Mouse (Mus musculus) embryonic facial prominence, embryonic 13.5 days (tissue): ENCODE measurements at regions not wholly inside any gene's neighbourhood (a gene's known extent, or its start where the extent isn't known, plus 50 kb on each side); places are given as distances from the start of the nearest gene placed in this dataset.
"Not testable (repeated sequence)": the region's sequence is repeated elsewhere in the genome, so short reads cannot be mapped to it uniquely, and the experiment has no call there.

Source experiments
- ATAC-seq: fragments of 200-750 bp; cut with Nextera tagmentation; 2 replicates; pipeline ENCODE4 v1.8.0; 2017; ENCODE audit warnings: low read depth; ENCODE audit not compliant: insufficient number of reproducible peaks, insufficient read depth, low FRiP score, low TSS enrichment
- H3K27ac ChIP-seq: fragments of 300-500 bp; sonication (generic); 2 replicates; pipeline ENCODE4 v1.5.1; 2015; ENCODE audit warnings: moderate library complexity, mild to moderate bottlenecking, inconsistent platforms
- H3K27me3 ChIP-seq: fragments of 300-500 bp; sonication (generic); 2 replicates; pipeline ENCODE4 v1.6.1; 2015; ENCODE audit warnings: mild to moderate bottlenecking, inconsistent platforms
- H3K36me3 ChIP-seq: fragments of 300-500 bp; sonication (generic); 2 replicates; pipeline ENCODE4 v1.6.1; 2015; ENCODE audit warnings: mild to moderate bottlenecking, inconsistent platforms
- H3K4me1 ChIP-seq: fragments of 300-500 bp; sonication (generic); 2 replicates; pipeline ENCODE4 v1.6.1; 2015; ENCODE audit warnings: inconsistent platforms
- H3K4me2 ChIP-seq: fragments of 300-500 bp; sonication (generic); 2 replicates; pipeline ENCODE4 v1.6.1; 2015; ENCODE audit warnings: moderate library complexity, mild to moderate bottlenecking, inconsistent platforms
- H3K4me3 ChIP-seq: fragments of 300-500 bp; sonication (generic); 2 replicates; pipeline ENCODE4 v1.5.1; 2015; ENCODE audit warnings: mild to moderate bottlenecking, inconsistent platforms
- H3K9ac ChIP-seq: fragments of 300-500 bp; sonication (generic); 2 replicates; pipeline ENCODE4 v1.6.1; 2015; ENCODE audit warnings: mild to moderate bottlenecking, inconsistent platforms
- H3K9me3 ChIP-seq: fragments of 300-500 bp; sonication (generic); 2 replicates; pipeline ENCODE4 v1.6.1; 2016; ENCODE audit warnings: inconsistent platforms
- WGBS: fragments of 180-500 bp; shearing (Covaris S2); methylation state at CpG from one replicate; pipeline ENCODE4 v1.1.7; 2015; ENCODE audit warnings: mixed read lengths; 5-methylcytosine and 5-hydroxymethylcytosine counted together

DNA sequence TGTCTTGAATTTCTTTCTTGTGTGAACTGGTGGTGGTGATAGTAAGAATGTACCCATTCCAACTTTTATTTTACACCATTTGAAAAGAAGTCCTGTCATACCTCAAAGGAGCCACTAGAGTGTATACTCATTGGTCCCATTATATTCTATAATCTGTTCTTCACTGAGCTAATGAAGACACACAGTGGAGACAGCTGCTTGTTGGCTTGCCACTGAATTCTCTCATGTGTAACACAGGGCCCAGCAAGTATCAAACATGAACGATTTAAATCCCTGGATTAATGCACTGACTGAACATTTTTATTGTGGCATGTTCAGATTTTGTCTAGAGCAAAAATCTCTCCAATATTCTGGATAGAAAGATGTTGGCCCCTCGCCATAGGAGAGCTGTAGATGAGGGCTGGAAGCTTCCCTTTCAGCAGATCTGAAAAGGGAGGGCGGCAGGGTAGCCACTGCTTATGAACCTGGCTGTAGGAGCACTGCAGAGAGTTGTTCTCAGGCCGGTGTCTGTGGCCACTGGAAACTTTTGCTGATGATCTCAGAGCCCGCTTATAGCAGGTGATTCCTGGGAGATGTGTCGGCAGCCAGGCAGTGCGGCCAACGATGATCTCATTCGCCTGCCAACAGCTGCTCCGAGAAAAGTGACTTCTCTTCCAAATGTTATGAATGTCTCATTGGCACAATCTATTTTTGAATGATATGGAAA lies 128.0 kb upstream of the Tet2 start:
- H3K9ac ChIP-seq, result no peak overlapping the region
- H3K4me2 ChIP-seq, result no peak overlapping the region
- no peak overlapping the region for H3K27ac ChIP-seq
- no peaks in the 10 kb centered on the region for H3K9me3 ChIP-seq
- no peaks in the 10 kb centered on the region for H3K36me3 ChIP-seq
- 81% methylated on average over 10 of the region's 10 CpGs for WGBS
- no peak for ATAC-seq
- H3K4me3 ChIP-seq, result no peak overlapping the region
- H3K4me1 ChIP-seq, result no peaks in the 10 kb centered on the region
- no peaks in the 10 kb centered on the region for H3K27me3 ChIP-seq

DNA sequence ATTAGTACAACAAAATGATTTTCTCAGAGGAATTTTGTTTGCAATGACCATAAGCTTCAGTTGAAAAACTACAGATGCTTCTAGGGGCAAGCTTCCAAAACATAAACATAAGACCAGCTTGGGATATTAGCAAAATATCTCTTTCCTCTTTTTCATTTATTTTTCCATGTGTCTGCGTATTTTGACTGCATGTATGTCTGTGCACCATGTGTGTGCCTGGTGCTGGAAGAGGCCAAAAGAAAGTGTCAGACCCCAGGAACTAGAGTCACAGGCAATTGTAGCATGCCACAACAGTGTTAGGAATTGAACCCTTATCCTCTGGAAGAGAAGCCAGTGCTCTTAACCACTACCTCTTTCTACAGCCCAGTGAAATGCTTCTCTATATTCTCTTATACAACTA lies 133.0 kb upstream of the Tet2 start:
- H3K36me3 ChIP-seq, result no peaks in the 10 kb centered on the region
- no peak overlapping the region for H3K4me3 ChIP-seq
- no peak overlapping the region for H3K4me2 ChIP-seq
- no peak overlapping the region for H3K27ac ChIP-seq
- no peaks in the 10 kb centered on the region for H3K4me1 ChIP-seq
- no peak for ATAC-seq
- H3K27me3 ChIP-seq, result no peaks in the 10 kb centered on the region
- H3K9ac ChIP-seq, result no peak overlapping the region
- no peaks in the 10 kb centered on the region for H3K9me3 ChIP-seq
- WGBS, result 77% methylated on average over 1 of the region's 1 CpGs

DNA sequence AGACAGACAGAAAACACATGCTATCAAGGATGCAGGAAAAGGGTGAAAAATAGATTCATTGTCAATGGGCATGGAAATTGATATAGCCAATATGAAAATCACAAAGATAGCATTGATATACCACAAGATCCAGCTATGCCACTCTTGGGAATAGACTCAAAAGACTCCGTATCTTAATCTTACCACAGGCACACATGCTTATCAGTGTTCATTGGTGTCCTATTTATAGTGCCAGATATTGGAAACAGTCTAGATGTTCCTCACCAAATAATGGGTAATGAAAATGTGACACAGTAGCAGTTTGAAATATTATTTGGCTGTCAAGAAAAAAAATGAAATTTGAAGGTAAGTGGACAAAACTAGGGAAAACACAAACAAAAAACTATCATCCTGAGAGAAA lies 135.0 kb upstream of the Tet2 start:
- Histone ChIP-seq H3K27me3 (no peaks in the 10 kb centered on the region), H3K4me2 (no peak overlapping the region), H3K9ac (no peak overlapping the region), H3K27ac (no peak overlapping the region), H3K9me3 (no peaks in the 10 kb centered on the region), H3K4me1 (no peaks in the 10 kb centered on the region), H3K36me3 (no peaks in the 10 kb centered on the region), H3K4me3 (no peak overlapping the region)
- 83% methylated on average over 1 of the region's 1 CpGs for WGBS
- no peak for ATAC-seq

DNA sequence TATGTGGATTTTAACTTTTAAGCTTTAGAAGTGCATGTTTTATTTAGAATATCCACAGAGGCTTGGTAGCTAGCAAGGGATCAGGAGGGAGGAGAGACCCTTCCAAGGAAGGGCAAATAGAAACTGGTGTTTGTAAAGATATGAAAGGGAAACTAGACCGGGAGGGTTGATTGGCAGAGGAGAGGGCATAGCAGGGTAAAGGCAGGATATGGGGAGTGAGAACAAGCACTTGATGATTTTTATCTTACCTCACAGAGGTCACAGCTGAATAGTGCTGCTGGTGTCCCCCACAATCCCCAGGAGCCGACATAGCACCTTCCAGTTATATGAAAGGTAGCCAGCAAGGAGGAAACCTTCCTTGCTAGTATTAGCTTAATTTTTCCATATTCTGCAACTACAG lies 135.4 kb upstream of the Tet2 start:
- 86% methylated on average over 2 of the region's 2 CpGs for WGBS
- no peaks in the 10 kb centered on the region for H3K36me3 ChIP-seq
- H3K4me2 ChIP-seq, result no peak overlapping the region
- no peak overlapping the region for H3K4me3 ChIP-seq
- H3K9me3 ChIP-seq, result no peaks in the 10 kb centered on the region
- ATAC-seq, result no peak
- no peak overlapping the region for H3K27ac ChIP-seq
- H3K4me1 ChIP-seq, result no peaks in the 10 kb centered on the region
- H3K9ac ChIP-seq, result no peak overlapping the region
- H3K27me3 ChIP-seq, result no peaks in the 10 kb centered on the region

DNA sequence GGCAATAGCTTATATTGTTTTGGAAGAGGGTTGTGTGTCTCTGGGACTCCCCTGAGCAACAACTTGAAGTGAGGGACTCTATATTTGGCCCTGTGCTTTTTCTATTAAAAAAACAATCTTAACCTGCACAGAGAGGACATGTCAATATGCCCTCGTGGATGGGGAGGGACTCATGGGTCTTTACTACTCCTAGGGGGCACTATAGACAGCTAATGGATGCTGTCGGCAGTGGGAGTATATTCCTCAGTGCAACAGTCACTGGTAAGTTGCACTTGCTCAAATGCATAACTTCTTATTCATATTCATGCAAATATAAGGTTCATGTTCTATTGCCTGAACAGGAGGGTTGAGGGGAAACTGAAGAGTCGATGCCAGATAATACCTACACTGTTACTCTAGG lies 135.9 kb upstream of the Tet2 start:
- Histone ChIP-seq H3K9ac (no peak overlapping the region), H3K4me3 (no peak overlapping the region), H3K27ac (no peak overlapping the region), H3K36me3 (no peaks in the 10 kb centered on the region), H3K9me3 (no peaks in the 10 kb centered on the region), H3K4me1 (no peaks in the 10 kb centered on the region), H3K27me3 (no peaks in the 10 kb centered on the region), H3K4me2 (no peak overlapping the region)
- WGBS, result 73% methylated on average over 3 of the region's 3 CpGs
- ATAC-seq, result no peak

DNA sequence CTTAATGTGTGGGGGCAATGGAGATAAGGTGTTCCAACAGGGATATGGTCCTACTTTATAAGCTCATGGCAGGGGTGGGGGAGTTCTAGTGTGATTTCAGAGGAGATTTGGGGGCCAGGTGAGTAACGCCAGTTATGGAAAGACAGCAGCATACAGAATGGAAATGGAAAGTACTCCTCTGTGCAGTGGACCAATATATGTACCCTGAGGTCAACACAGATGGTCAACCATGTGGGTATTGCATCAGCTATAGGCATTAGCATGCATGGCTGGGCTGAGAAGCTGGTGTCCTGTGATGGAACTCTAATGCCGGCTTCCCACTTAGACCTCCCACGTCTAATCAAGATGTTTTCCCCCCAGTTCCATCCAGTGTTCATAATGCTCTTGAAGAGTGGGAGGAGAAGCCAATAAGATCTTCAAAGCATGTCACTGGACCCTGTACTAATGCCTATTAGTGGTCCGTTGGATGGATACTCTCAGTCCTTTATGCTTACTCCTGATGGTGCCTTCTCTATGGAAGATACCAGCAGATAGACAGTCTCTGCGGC lies 139.3 kb upstream of the Tet2 start:
- Histone ChIP-seq H3K27ac (no peak overlapping the region), H3K9ac (no peak overlapping the region), H3K4me3 (no peak overlapping the region), H3K27me3 (no peaks in the 10 kb centered on the region), H3K4me2 (no peak overlapping the region), H3K9me3 (no peaks in the 10 kb centered on the region), H3K4me1 (no peaks in the 10 kb centered on the region), H3K36me3 (no peaks in the 10 kb centered on the region)
- 88% methylated on average over 5 of the region's 5 CpGs for WGBS
- no peak for ATAC-seq

DNA sequence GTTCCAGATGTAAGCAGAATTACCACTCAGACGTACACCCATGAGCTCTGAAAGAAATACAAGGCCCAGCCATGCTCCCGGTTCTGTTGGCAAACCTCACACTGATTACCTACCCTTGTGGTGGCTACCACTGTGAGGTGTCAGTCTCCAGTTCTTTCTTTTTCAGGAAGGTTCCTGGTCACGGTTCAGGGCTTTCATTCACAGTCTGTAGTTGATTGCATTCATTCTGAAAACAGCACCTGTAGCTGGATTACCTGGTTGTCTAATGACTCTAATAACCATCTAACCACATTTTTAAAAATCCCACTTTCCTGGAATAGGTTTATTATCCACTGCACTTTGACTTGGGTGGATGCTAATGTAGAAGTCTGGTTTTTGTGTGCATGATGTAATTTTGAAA lies 139.8 kb upstream of the Tet2 start:
- ATAC-seq, result no peak

DNA sequence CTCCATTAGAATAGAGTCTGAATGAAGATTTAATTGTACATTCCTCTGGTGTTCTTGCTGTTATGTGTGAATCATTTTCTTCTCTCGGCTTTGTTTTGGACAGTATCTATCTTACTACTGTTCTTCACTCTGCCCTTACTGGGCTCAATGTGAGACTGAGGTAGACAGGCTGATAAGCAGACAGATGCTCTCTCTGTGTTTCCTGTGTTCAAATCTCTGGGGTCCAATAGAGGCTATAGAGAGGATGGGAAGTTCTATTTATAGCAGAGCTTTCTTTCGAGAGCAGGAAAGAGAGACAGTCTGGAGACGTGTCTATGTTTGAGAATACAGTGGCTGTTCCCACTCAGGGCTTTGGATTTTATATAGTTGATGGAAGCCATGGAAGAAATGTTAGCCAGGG lies 140.5 kb upstream of the Tet2 start:
- Histone ChIP-seq H3K4me3 (no peak overlapping the region), H3K4me1 (no peaks in the 10 kb centered on the region), H3K9me3 (no peaks in the 10 kb centered on the region), H3K4me2 (no peak overlapping the region), H3K9ac (no peak overlapping the region), H3K27me3 (no peaks in the 10 kb centered on the region), H3K27ac (no peak overlapping the region), H3K36me3 (no peaks in the 10 kb centered on the region)
- 57% methylated on average over 3 of the region's 3 CpGs for WGBS
- no peak for ATAC-seq

More for the DNA sequence above, 139.8 kb upstream of the Tet2 start:
- no peaks in the 10 kb centered on the region for H3K4me1 ChIP-seq
- no peak overlapping the region for H3K9ac ChIP-seq
- WGBS, result 79% methylated on average over 3 of the region's 3 CpGs
- H3K4me2 ChIP-seq, result no peak overlapping the region
- H3K9me3 ChIP-seq, result no peaks in the 10 kb centered on the region
- no peak overlapping the region for H3K27ac ChIP-seq
- H3K36me3 ChIP-seq, result no peaks in the 10 kb centered on the region
- no peaks in the 10 kb centered on the region for H3K27me3 ChIP-seq
- H3K4me3 ChIP-seq, result no peak overlapping the region

DNA sequence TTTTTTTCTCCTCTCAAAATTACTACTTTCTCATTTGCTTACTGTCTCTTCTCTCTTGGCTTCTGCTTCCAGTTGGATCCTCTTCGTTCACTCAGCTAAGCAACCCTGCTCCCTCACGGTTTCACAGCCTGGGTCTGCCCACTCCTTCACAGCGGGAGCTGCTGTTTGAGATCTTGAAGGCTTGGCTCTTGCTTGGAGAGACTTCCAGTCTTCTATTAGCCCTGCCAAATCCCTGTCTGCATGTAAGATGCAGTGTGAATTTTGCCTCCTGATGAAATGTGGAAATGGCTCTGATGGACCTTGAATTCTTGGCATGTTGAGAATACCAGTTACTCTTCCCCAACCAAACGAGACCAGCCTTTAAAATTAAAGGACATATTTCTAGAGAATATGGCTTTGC lies 149.1 kb upstream of the Tet2 start:
- no peak overlapping the region for H3K4me2 ChIP-seq
- WGBS, result 51% methylated on average over 4 of the region's 4 CpGs
- H3K4me3 ChIP-seq, result no peak overlapping the region
- H3K4me1 ChIP-seq, result no peaks in the 10 kb centered on the region
- H3K36me3 ChIP-seq, result no peaks in the 10 kb centered on the region
- ATAC-seq, result no peak
- no peak overlapping the region for H3K27ac ChIP-seq
- H3K9ac ChIP-seq, result no peak overlapping the region
- no peaks in the 10 kb centered on the region for H3K9me3 ChIP-seq
- H3K27me3 ChIP-seq, result no peaks in the 10 kb centered on the region

DNA sequence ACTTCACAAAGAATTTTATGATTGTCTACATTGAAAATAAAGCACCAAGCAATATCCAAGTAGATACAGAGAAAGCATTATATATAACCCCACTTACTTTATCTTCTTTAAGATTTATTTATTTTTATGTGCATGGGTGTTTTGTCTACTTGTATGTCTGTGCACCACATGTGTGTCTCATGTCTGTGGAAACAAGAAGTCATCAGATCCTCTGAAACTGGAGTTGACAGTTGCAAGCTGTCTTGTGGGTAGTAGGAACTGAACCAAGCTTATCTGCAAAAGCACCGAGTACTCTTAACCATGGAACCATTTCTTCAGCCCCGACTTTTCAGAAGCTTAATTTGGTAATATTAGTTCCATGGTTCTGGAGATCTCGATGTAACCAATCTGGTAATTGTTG lies 151.2 kb upstream of the Tet2 start:
- Histone ChIP-seq H3K9me3 (no peaks in the 10 kb centered on the region), H3K4me1 (no peaks in the 10 kb centered on the region), H3K4me3 (no peak overlapping the region), H3K36me3 (no peaks in the 10 kb centered on the region), H3K27ac (no peak overlapping the region), H3K9ac (no peak overlapping the region), H3K27me3 (no peaks in the 10 kb centered on the region), H3K4me2 (no peak overlapping the region)
- 71% methylated on average over 3 of the region's 3 CpGs for WGBS
- ATAC-seq, result no peak

DNA sequence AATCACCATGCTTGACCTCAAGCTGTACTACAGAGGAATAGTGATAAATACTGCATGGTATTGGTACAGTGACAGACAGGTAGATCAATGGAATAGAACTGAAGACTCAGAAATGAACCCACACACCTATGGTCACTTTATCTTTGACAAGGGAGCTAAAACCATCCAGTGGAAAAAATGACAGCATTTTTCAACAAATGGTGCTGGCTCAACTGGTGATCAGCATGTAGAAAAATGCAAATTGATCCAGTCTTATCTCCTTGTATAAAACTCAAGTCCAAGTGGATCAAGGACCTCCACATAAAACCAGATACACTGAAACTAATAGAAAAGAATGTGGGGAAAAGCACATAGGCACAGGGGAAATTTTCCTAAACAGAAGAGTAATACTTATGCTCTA lies 159.9 kb upstream of the Tet2 start:
- not testable (repeated sequence) for H3K36me3 ChIP-seq, H3K9ac ChIP-seq, H3K27me3 ChIP-seq, H3K9me3 ChIP-seq, H3K4me2 ChIP-seq, H3K4me3 ChIP-seq, H3K27ac ChIP-seq, H3K4me1 ChIP-seq, ATAC-seq

DNA sequence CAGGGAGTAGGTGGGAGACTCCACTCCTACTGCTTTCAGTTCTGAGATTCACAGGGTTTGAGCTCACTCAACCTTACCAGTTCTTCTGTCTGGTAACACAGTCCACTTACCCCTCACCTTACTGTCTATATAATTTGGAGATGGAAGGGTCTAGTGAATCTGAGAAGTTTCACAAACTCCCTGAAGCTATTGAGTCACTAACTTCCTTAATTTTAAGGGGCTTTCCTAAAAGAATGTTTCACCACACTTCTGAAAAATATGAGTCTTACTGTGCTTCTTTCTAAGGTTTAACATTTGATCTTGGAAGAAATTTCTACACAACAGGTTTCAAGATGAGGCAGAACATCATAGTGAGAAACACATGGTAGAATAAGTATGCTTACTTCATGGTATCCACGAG lies 166.6 kb upstream of the Tet2 start:
- Histone ChIP-seq H3K9me3 (no peaks in the 10 kb centered on the region), H3K4me1 (no peaks in the 10 kb centered on the region), H3K27ac (no peak overlapping the region), H3K36me3 (no peaks in the 10 kb centered on the region), H3K4me3 (no peak overlapping the region), H3K4me2 (no peak overlapping the region), H3K9ac (no peak overlapping the region), H3K27me3 (no peaks in the 10 kb centered on the region)
- ATAC-seq, result no peak
- 78% methylated on average over 1 of the region's 1 CpGs for WGBS
